Mouse (Mus musculus) MEL-GATA-1-ER (cell line): ENCODE measurements around the gene Otx2.

Source experiments
- DNase-seq: peaks from one replicate; pipeline ENCODE4 v3.0.0-alpha.2; 2012; ENCODE audit warnings: low read depth; ENCODE audit errors: extremely low read depth

Gene Otx2

GRCm38 (mm10) chr14:48668761-48669303, 4.8 kb downstream of the Otx2 start:
- no peak for DNase-seq

GRCm38 (mm10) chr14:48668051-48668481, 5.6 kb downstream of the Otx2 start:
- DNase-seq, result no peak

DNA sequence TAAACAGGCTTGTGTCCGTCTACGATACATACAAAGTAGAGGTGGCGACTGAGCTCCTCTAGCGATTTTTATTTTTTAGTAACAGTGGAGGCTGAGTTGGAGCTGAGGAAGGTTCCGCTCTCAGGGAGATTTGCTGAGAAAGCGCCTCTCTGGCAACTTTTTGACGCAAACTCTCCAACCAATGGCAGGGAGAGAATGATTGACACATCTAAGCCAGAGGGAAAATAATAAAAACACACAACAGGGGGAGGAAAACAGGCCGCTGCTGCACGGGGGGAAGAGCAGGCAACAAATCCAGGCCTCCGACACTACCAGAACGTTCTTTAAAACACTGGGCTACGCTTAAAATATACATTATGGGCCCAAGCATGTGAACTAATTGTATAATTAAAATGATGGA, 6.2 kb downstream of the Otx2 start:
- no peak for DNase-seq

DNA sequence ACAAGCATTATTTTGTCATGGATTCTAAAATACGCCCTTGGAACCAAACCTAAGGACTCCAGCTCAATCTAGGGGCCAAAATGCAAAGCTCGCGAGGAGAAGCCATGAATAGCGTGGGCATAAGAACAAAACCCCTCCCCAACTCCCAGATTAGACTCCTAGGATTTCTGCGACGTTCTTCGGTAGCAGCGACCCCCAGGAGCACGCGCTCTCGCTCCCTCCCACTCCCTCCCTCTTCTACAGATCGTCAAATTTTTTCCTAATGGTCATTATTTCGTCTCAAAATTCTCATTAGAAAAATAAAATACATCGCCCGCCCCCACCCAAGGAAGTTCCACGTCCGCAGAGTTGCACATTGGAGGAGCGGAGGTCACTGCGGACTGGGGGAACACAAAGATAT, 6.8 kb downstream of the Otx2 start:
- DNase-seq, result no peak

DNA sequence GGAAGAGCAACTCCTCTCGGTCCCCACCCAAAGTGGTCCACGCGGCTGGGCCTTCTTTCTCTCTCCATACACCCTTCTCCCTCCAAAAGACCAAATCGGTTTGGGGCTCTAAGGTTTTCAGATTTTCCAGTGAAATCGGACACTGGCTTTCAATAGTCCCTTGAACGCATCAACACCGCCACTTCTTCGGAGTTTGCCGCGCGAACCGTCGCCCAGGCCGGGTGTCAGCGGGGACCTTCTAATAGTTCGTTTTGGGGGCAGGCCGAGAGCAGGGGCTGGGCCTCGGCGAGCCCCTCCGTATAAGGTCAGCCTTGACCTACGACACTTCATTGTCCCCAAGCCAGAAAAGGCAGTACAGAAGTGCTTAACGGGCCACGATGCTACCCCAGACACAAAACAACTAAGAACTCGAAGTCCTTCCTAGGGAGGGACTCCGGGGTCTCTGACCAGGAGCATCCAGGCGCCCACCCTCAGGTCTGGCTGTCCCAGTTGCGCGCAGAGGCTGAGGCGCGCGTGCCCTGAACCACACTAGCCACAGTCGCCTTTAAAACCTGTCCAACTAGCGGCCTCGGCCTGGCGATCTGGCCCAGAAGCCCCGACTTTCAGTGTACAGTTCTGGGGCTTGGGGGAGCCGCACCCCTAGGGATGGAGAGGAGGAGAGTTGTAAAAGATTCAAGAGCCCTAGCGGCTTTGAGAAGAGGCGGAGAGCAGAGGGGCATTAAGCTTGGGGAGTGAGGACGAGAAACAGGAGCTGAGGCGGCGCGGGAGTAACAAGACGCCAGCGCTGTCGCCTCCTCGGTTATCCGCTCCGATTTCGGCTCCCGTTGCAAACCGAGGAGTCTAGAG, 7.6 kb downstream of the Otx2 start:
- no peak for DNase-seq

DNA sequence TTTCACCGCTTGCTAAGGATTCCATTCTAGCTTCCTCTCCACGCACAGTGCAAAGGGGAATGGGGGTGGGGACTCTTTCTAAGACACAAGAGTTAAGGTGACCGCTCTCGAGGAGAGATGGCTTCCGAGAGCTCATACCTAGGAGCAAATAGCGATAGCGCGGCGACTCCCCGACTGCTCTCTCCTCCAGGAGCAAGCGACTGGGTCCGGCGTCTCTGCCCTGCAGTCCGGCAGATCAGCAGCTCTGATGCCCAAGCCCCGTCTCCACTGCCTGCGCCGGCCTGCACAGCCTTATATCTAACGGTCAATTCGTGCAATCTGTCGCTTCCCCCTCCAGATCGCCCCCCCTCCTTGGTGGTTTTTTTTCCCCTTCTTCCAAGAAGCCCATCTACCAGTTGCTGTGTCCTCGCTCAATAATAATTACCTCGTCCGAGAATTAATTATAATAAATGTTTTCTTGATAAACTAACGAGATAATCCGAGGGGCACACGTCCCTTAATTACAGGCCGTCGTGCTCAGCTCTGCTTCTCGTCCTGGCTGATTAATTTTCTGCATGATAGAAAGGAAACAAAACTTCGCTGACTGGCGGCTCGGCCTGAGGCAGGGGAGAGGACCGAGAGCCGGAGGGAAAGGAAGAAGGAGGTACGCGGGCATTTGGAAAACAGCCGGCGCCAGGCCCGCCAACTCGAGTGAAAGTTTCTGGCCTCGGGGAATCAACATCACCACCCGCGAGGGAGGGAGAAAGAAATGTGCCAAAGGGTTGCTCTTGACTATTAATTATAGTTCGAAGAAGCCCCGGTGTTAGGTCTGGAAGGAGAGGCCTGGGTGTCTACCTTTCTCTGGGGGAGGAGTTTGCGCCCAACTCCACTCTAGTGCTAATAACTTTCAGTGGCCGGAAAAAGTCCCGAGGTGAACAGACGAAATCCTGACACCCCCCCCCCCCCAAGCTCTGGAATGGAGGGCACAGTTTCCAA, 8.5 kb downstream of the Otx2 start:
- DNase-seq, result no peak

DNA sequence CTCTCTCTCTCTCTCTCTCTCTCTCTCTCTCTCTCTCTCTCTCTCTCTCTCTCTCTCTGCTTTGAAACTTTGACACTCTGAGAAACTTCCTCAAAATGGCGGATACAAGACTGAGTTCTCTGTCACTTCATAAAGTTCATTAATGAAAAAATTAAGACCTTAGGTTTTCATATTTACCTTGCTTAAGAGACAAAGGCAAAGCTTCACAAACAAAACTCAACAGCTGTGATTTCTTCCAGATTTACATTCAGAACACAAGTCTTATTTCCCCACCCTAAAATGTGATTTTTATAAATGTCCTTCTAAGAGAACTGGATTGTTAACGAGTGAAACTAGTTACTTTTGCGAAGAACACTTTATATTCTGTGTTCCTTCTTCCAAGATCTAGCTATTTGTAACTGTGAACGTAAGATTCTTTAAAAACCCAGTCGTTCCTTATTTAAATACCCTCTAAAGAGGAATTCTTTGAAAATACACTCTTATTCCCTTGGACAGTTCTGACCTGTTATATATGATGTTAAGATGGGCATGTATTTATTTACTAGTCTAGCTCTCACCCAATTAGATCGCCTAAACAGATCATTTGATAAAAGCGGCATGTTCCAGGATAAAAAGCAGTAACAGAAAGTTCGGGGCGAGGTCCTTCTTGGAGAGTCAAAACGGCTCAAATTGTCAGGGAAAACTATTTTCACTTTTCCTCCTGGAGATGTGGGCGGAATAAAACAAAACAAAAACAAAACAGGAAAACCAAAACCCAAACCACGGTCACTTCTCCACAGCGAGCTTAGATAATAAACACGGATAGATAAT, 9.4 kb downstream of the Otx2 start:
- no peak for DNase-seq

- DNase-seq, result no peak
Measured at GRCm38 (mm10) chr14:48663531-48663930, 10.1 kb downstream of the Otx2 start.

GRCm38 (mm10) chr14:48662568-48663236, 10.9 kb downstream of the Otx2 start:
- no peak for DNase-seq

DNA sequence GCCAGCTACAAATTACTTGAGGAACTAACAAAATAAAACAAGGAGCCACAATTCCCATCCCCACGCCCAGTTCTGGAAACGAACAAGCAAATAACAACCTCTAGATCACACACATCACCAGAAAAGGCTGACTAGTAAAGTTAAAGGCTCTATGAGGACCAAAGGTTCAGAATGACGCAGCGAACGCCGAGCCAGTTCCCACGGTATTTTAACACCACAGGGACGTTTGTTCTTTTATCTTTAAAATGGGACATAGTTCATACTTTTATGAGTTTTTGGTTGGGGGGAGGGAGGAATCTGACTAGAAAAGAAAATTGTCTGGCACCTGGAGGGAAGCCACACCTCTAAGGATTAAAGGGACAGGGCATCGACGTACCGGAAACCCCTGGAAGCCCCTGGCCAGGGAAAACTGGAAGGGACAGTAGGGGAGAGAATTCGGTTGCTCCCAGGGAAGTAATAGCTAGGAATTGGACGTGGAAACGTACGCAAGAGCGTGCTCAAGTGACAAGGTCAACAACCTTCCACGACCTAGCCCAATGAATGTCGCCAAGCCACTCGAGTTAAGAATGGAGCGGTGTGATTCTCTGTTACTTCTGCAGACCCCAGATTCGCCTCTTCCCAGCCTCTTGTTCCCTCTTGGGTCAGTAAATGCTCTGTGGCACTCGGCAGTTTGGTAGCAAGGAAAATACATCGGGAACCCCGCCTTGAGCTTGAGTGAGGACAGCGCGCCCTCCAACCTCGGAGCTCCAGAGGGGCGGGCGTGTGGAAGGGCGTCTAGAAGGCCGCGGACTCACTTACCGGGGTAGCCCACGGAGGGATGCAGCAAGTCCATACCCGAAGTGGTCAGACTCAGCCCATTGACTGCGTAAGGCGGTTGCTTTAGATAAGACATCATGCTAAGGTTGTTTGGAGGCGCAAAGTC, 11.7 kb downstream of the Otx2 start:
- DNase-seq, result no peak

DNA sequence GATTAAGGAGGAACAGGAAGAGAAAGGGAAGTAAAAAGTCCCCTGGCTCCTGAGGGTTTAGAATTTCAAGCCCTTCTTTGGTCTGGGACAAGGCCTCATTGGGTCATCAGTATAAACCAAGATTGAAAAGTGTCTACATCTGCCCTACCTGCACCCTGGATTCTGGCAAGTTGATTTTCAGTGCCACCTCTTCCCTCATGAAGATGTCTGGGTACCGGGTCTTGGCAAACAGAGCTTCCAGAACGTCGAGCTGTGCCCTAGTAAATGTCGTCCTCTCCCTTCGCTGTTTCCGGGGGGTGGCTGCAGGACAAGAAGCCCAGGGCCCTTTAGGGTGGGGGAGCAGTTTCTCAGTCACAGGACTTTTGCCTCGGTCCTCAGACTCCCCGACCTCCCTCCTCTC, 12.5 kb downstream of the Otx2 start:
- DNase-seq, result no peak

- DNase-seq, result no peak
Measured at GRCm38 (mm10) chr14:48660593-48660992, 13.0 kb downstream of the Otx2 start.

- DNase-seq, result no peak
Measured at GRCm38 (mm10) chr14:48659661-48660060, 14.0 kb downstream of the Otx2 start.

DNA sequence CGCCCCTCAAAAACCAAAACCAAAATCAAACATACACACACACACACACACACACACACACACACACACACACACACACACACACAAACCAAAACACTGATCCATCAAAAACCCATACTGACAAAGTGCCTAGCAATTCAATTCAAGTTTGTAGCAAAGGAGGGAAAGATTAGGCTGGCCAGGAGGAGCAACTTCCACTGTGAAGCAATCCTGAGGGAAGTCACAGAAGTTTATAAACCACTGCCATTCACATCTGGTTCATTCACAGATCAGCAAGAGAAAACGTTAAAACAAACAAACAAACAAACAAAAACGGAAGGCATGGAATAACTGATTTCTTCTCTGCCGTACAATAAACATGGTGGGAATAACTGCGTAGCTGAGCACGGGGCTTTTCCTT, 16.4 kb downstream of the Otx2 start:
- no peak for DNase-seq

- DNase-seq, result no peak
Measured at GRCm38 (mm10) chr14:48656711-48657110, 16.9 kb downstream of the Otx2 start.

GRCm38 (mm10) chr14:48655792-48656550, 17.6 kb downstream of the Otx2 start:
- DNase-seq, result no peak

- DNase-seq, result no peak
Measured at GRCm38 (mm10) chr14:48655073-48655791, 18.4 kb downstream of the Otx2 start.

DNA sequence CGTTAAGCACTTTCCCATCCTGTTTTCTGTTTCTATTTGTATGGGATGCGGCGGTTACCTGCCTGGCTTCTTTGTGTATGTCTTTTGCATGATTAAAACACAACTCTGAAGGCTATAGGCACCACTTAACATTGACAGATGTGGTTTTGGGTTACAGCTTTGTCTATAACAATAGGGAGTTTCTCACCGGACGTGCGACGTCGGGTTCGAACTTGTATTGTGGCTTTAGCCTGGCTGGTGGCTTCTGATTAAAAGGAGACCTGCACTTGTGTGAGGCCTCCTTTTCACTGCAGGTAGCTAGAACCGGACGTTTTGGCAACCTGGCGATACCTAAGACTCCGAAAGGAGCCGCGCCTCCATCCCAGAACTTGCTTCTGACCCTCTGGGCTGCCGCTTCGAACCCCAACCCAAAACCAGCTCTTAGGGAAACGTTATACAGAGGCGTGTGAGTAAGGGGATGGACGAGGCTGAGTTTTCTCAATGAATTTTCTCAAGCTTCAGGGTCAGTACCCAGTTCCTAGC, 19.0 kb downstream of the Otx2 start:
- no peak for DNase-seq
